Mouse (Mus musculus) lung, adult 2 months (tissue): ENCODE measurements around the gene Tnpo2.

Experiments
- CTCF ChIP-seq: fragments of 200-500 bp; IDR thresholded peaks from 2 replicates; pipeline ENCODE4 v1.5.1; 2011; ENCODE audit warnings: mild to moderate bottlenecking, low read length, control low read depth; ENCODE audit not compliant: insufficient read depth
- POLR2A ChIP-seq: fragments of 200-500 bp; IDR thresholded peaks from 2 replicates; pipeline ENCODE4 v1.6.1; 2011; ENCODE audit warnings: low read depth, mild to moderate bottlenecking, control low read depth, low read length, borderline replicate concordance; ENCODE audit errors: extremely low read depth

- no peak for TF ChIP-seq POLR2A
- no peak for TF ChIP-seq CTCF
These were observed 20.7 kb downstream of the Tnpo2 start for GRCm38 (mm10) chr8:85057367-85057766.
